Mouse (Mus musculus): Measurements from ENCODE around the gene Vps37c.

The Vps37c gene

DNA sequence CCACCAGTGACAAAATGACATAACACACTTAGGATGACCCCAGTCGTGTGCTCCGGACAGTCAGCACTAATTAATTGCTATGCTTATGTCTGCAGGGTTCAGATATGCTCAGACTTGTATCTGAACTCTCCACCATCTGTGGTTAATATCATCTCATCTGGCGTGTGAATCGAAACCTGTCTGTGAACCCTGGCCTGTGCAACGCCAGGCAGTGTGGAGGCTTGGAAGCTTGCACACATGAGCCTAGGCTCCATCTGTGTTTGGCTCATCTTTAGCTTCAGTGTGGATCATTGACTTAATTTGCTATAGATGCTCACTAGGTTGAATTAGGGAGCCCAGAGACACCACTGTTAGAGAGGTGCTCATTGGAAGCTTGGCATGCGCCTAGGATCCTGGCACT, 73.9 kb downstream of the Vps37c start:
- ATAC-seq (ENCODE audit: insufficient number of reproducible peaks, low FRiP score, low TSS enrichment) = no peak

- ATAC-seq (ENCODE audit: insufficient number of reproducible peaks, low FRiP score, low TSS enrichment) = no peak
Measured at GRCm38 (mm10) chr19:10763381-10764031, 75.0 kb downstream of the Vps37c start.

All from cerebellum, adult (tissue).